Mouse (Mus musculus): ENCODE results near the gene Fam107b.

GRCm38 (mm10) chr2:3672654-3673367 is 102.5 kb downstream of the Fam107b start:
- no peak for TF ChIP-seq CTCF (IDR thresholded peaks at IDR 0.05; ENCODE audit: low read depth, low read length)
- no peak for TF ChIP-seq POLR2A (IDR thresholded peaks at IDR 0.05; ENCODE audit: borderline replicate concordance, low read depth, low read length)

All from bone marrow macrophage, adult 2 months (primary cell).